Mouse (Mus musculus): ENCODE measurements at regions not wholly inside any gene's neighbourhood (a gene's known extent, or its start where the extent isn't known, plus 50 kb on each side); places are given as distances from the start of the nearest gene placed in this dataset.

- TF ChIP-seq GATA1 (IDR thresholded peaks at IDR 0.05; ENCODE audit: low read length) (no peak), TAL1 (IDR thresholded peaks at IDR 0.05; ENCODE audit: low read length) (no peak)
Measured at GRCm38 (mm10) chr5:77985269-77985668, 577.4 kb upstream of the Igfbp7 start.
